Mouse (Mus musculus) lung, embryonic 14.5 days (tissue): Measurements from ENCODE around the gene Slc25a5. TPM values are rescaled to one million over a fixed set of nuclear protein-coding genes. Genes with fewer than 3 reads are reported as not detected.

Experiments used
- ATAC-seq: fragments of 200-750 bp; cut with Nextera tagmentation; 2 replicates; pipeline ENCODE4 v1.8.0; 2017; ENCODE audit warnings: mild to moderate bottlenecking, moderate TSS enrichment, moderate library complexity; ENCODE audit not compliant: insufficient read depth
- DNase-seq: peaks from one replicate; pipeline ENCODE4 v3.0.0-alpha.2; 2015
- H3K27ac ChIP-seq: fragments of 300-500 bp; sonication (generic); 2 replicates; pipeline ENCODE4 v1.5.1; 2014; ENCODE audit warnings: low read depth, mild to moderate bottlenecking, moderate library complexity
- H3K27me3 ChIP-seq: fragments of 300-500 bp; sonication (generic); 2 replicates; pipeline ENCODE4 v1.6.1; 2014; ENCODE audit warnings: low read length, control low read depth; ENCODE audit not compliant: insufficient read depth
- H3K36me3 ChIP-seq: fragments of 300-500 bp; sonication (generic); 2 replicates; pipeline ENCODE4 v1.6.1; 2014; ENCODE audit warnings: control low read depth; ENCODE audit not compliant: insufficient read depth
- H3K4me1 ChIP-seq: fragments of 300-500 bp; sonication (generic); 2 replicates; pipeline ENCODE4 v1.6.1; 2014; ENCODE audit warnings: antibody characterized with exemption, control low read depth; ENCODE audit not compliant: insufficient read depth
- H3K4me2 ChIP-seq: fragments of 300-500 bp; sonication (generic); 2 replicates; pipeline ENCODE4 v1.6.1; 2014; ENCODE audit warnings: mild to moderate bottlenecking
- H3K4me3 ChIP-seq: fragments of 300-500 bp; sonication (generic); 2 replicates; pipeline ENCODE4 v1.5.1; 2014; ENCODE audit warnings: low read depth, low read length
- H3K9ac ChIP-seq: fragments of 300-500 bp; sonication (generic); 2 replicates; pipeline ENCODE4 v1.6.1; 2014
- H3K9me3 ChIP-seq: fragments of 300-500 bp; sonication (generic); 2 replicates; pipeline ENCODE4 v1.6.1; 2016; ENCODE audit warnings: low read depth, low read length, control low read depth
- CTCF ChIP-seq: IDR thresholded peaks from 2 replicates; pipeline ENCODE4 v1.5.1; 2016; ENCODE audit warnings: antibody characterized with exemption, low read depth
- WGBS: fragments of 180-500 bp; shearing (Covaris S2); extraction: QIAGEN DNeasy Blood & Tissue Kit; methylation state at CpG from one replicate; pipeline ENCODE4 v1.1.7; 2014; 5-methylcytosine and 5-hydroxymethylcytosine counted together
- polyA plus RNA-seq: library from polyadenylated mRNA; unstranded; fragments of >200 nt; fragmentation: Nextera tagmentation; extraction: Ambion mirVana; gene quantifications from 2 replicates; pipeline ENCODE4 v1.2.1, GENCODE M21; 2014

The Slc25a5 gene
- polyA plus RNA-seq, 1 experiment from 2014 or later: 690 TPM

GRCm38 (mm10) chrX:36811377-36811776 is 15.9 kb downstream of the Slc25a5 start:
- Histone ChIP-seq H3K27ac (no peak overlapping the region), H3K36me3 (no peaks in the 10 kb centered on the region), H3K9me3 (no peaks in the 10 kb centered on the region), H3K9ac (no peak overlapping the region), H3K27me3 (no peaks in the 10 kb centered on the region), H3K4me3 (no peak overlapping the region), H3K4me1 (no peaks in the 10 kb centered on the region), H3K4me2 (no peak overlapping the region)
- TF ChIP-seq CTCF: peak; percentile 60
- ATAC-seq: no peak
- peak; percentile 71 for DNase-seq
- WGBS: 47% methylated on average over 5 of the region's 5 CpGs

GRCm38 (mm10) chrX:36814161-36814836 is 18.8 kb downstream of the Slc25a5 start:
- DNase-seq: no peak
- no peak for ATAC-seq
- Histone ChIP-seq H3K9me3 (no peaks in the 10 kb centered on the region), H3K27me3 (no peaks in the 10 kb centered on the region), H3K9ac (no peak overlapping the region), H3K4me3 (no peak overlapping the region), H3K36me3 (no peaks in the 10 kb centered on the region), H3K4me2 (no peak overlapping the region), H3K4me1 (no peaks in the 10 kb centered on the region), H3K27ac (no peak overlapping the region)
- WGBS: 72% methylated on average over 8 of the region's 8 CpGs
- no peak for TF ChIP-seq CTCF

GRCm38 (mm10) chrX:36815022-36815421 is 19.6 kb downstream of the Slc25a5 start:
- Histone ChIP-seq H3K4me3 (no peak overlapping the region), H3K4me2 (no peak overlapping the region), H3K27ac (no peak overlapping the region), H3K4me1 (no peaks in the 10 kb centered on the region), H3K27me3 (no peaks in the 10 kb centered on the region), H3K9ac (no peak overlapping the region), H3K9me3 (no peaks in the 10 kb centered on the region), H3K36me3 (no peaks in the 10 kb centered on the region)
- ATAC-seq (no peak), DNase-seq (no peak)
- TF ChIP-seq CTCF: no peak
- 75% methylated on average over 4 of the region's 4 CpGs for WGBS

DNA sequence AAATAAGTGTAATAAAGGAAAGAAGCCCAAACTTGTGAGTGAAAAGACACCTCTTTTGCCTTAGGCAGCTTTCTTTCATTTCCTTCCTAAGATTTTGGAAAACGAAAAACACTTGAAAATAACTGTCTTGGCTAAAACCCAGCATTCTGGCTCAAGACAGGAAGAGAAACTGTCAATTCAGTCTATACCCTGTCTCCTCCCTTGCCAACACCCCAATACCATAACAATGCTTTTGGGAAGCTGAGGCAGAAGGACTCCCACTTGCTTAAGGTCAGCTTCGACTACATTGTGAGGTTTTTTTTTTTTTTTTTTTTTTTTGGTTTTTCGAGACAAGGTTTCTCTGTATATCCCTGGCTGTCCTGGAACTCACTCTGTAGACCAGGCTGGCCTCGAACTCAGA is 20.0 kb downstream of the Slc25a5 start:
- no peak for DNase-seq
- no peak for TF ChIP-seq CTCF
- Histone ChIP-seq H3K4me1 (no peaks in the 10 kb centered on the region), H3K4me2 (no peak overlapping the region), H3K4me3 (no peak overlapping the region), H3K27ac (no peak overlapping the region), H3K27me3 (no peaks in the 10 kb centered on the region), H3K36me3 (no peaks in the 10 kb centered on the region), H3K9ac (no peak overlapping the region), H3K9me3 (no peaks in the 10 kb centered on the region)
- 81% methylated on average over 3 of the region's 4 CpGs for WGBS
- no peak for ATAC-seq

- H3K4me1 ChIP-seq: no peaks in the 10 kb centered on the region
- no peaks in the 10 kb centered on the region for H3K36me3 ChIP-seq
- H3K27me3 ChIP-seq: no peaks in the 10 kb centered on the region
- WGBS: 27% methylated on average over 8 of the region's 8 CpGs
- peak overlapping the region; percentile 67; the same call in 1 of the 2 replicates for H3K27ac ChIP-seq
- DNase-seq: no peak
- peak; percentile 32 for ATAC-seq
- TF ChIP-seq CTCF: no peak
- peak overlapping the region; percentile 54; the same call in 1 of the 2 replicates for H3K4me2 ChIP-seq
- H3K4me3 ChIP-seq: no peak overlapping the region; the same call in 1 of the 2 replicates
- no peaks in the 10 kb centered on the region for H3K9me3 ChIP-seq
- no peak overlapping the region for H3K9ac ChIP-seq
Measured at GRCm38 (mm10) chrX:36816368-36816899, 21.0 kb downstream of the Slc25a5 start.

GRCm38 (mm10) chrX:36816953-36817441 is 21.5 kb downstream of the Slc25a5 start:
- Histone ChIP-seq H3K4me1 (no peaks in the 10 kb centered on the region), H3K27me3 (no peaks in the 10 kb centered on the region), H3K4me3 (peak overlapping the region; percentile 20; the same call in 1 of the 2 replicates), H3K4me2 (peak overlapping the region; percentile 54), H3K9me3 (no peaks in the 10 kb centered on the region), H3K27ac (peak overlapping the region; percentile 67), H3K9ac (0 out of 2 replicates have a peak overlapping the region, but pooled peaks have one; percentile 20), H3K36me3 (no peaks in the 10 kb centered on the region)
- ATAC-seq (peak; percentile 74), DNase-seq (peak; percentile 26)
- 8% methylated on average over 10 of the region's 10 CpGs for WGBS
- TF ChIP-seq CTCF: no peak

DNA sequence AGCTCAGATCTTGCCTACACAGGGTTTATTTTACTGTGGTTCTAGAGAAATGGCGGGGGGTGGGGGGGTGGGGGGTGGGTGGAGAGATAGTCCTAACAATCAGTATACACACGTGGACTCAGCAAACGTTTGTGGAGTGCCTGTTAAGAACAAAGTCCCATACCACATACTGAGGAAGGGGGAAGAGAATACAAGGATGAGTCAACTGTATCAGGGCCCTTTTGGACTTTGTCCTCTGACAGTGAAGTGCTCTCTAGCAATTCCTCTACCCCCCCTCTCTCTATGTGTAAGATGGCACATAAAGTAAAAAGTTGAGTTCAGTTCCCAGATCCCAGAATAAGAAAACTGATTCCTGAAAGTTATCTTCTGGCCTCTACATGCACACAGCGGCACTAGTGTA is 24.1 kb downstream of the Slc25a5 start:
- WGBS: 35% methylated on average over 4 of the region's 4 CpGs
- Histone ChIP-seq H3K4me2 (no peak overlapping the region), H3K4me1 (no peaks in the 10 kb centered on the region), H3K36me3 (no peaks in the 10 kb centered on the region), H3K9ac (no peak overlapping the region), H3K9me3 (no peaks in the 10 kb centered on the region), H3K4me3 (no peak overlapping the region), H3K27me3 (no peaks in the 10 kb centered on the region), H3K27ac (no peak overlapping the region)
- no peak for ATAC-seq
- TF ChIP-seq CTCF: no peak
- DNase-seq: no peak
